Mouse (Mus musculus) limb, embryonic 13.5 days (tissue): ENCODE measurements around the gene Hbp1. TPM values are rescaled to one million over a fixed set of nuclear protein-coding genes. Genes with fewer than 3 reads are reported as not detected.

Source experiments
- ATAC-seq: fragments of 200-750 bp; cut with Nextera tagmentation; 2 replicates; pipeline ENCODE4 v1.8.0; 2017; ENCODE audit warnings: low read depth, moderate number of reproducible peaks, moderate TSS enrichment; ENCODE audit not compliant: low FRiP score
- H3K27ac ChIP-seq: fragments of 300-500 bp; sonication (generic); 2 replicates; pipeline ENCODE4 v1.5.1; 2015; ENCODE audit warnings: inconsistent platforms, mild to moderate bottlenecking, moderate library complexity
- H3K27me3 ChIP-seq: fragments of 300-500 bp; sonication (generic); 2 replicates; pipeline ENCODE4 v1.6.1; 2015; ENCODE audit warnings: mild to moderate bottlenecking, inconsistent platforms
- H3K36me3 ChIP-seq: fragments of 300-500 bp; sonication (generic); 2 replicates; pipeline ENCODE4 v1.6.1; 2015; ENCODE audit warnings: inconsistent platforms, mild to moderate bottlenecking, moderate library complexity
- H3K4me1 ChIP-seq: fragments of 300-500 bp; sonication (generic); 2 replicates; pipeline ENCODE4 v1.6.1; 2015; ENCODE audit warnings: inconsistent platforms
- H3K4me2 ChIP-seq: fragments of 300-500 bp; sonication (generic); replicated peaks from 2 replicates; pipeline ENCODE4 v1.6.1; 2015; ENCODE audit warnings: inconsistent platforms, mild to moderate bottlenecking, moderate library complexity
- H3K4me3 ChIP-seq: fragments of 300-500 bp; sonication (generic); 2 replicates; pipeline ENCODE4 v1.5.1; 2015; ENCODE audit warnings: moderate library complexity, mild to moderate bottlenecking, inconsistent platforms
- H3K9ac ChIP-seq: fragments of 300-500 bp; sonication (generic); 2 replicates; pipeline ENCODE4 v1.6.1; 2015; ENCODE audit warnings: mild to moderate bottlenecking, inconsistent platforms
- H3K9me3 ChIP-seq: fragments of 300-500 bp; sonication (generic); 2 replicates; pipeline ENCODE4 v1.6.1; 2016; ENCODE audit warnings: inconsistent platforms
- WGBS: fragments of 180-500 bp; shearing (Covaris S2); methylation state at CpG from one replicate; pipeline ENCODE4 v1.1.7; 2015; 5-methylcytosine and 5-hydroxymethylcytosine counted together
- polyA plus RNA-seq: library from polyadenylated mRNA; unstranded; fragments of >200 nt; fragmentation: Nextera tagmentation; extraction: Ambion mirVana; gene quantifications from 2 replicates; pipeline ENCODE4 v1.2.1, GENCODE M21; 2015

Hbp1 gene
- polyA plus RNA-seq, 1 experiment from 2014 or later = 149 TPM

DNA sequence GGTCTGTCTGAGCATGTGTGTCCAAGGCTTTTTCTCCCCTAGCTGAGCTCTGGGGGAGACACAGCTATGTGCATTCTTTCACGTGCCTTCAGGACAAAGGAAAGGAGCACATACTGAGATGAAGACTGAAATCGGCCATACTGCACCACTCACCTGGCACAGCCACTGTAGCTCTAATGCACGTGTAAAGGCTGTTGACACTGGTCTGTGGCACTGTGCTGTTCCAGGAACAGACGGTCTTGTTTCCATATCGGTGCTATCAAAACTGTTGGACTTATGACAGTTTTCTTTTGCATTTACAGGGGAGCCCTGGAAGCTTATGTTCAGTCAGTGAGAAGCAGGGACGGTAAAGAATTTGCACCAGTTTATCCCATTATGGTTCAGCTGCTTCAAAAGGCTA is 25.0 kb downstream of the Hbp1 start:
- peak; percentile 48 for ATAC-seq
- H3K9me3 ChIP-seq = no peaks in the 10 kb centered on the region
- WGBS = 64% methylated on average over 6 of the region's 6 CpGs
- H3K9ac ChIP-seq = no peak overlapping the region
- H3K27me3 ChIP-seq = no peaks in the 10 kb centered on the region
- H3K4me1 ChIP-seq = peaks cover 18% of the 10 kb centered on the region
- H3K4me2 ChIP-seq = no peak overlapping the region
- H3K27ac ChIP-seq = peak overlapping the region; percentile 16; the same call in 1 of the 2 replicates
- H3K4me3 ChIP-seq = no peak overlapping the region
- peaks cover 62% of the 10 kb centered on the region for H3K36me3 ChIP-seq

DNA sequence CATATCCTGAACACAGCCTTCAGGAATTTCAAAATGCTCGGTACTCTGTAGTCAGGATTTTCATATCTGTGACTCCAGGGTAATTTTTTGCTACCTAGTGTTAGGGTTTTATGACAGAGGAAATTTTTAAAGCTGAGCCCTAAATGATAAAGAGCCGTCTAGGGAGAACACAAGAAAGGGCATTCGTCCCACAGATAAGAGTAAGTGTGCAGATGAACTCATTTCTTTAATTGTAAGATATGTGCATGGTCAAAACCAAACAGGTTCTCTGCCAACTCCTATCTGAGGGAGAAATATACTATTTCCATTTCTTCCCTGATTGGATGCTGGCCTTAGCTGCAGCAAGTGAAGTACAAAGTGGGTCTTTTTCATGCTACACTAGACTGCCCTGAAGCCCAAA is 26.2 kb downstream of the Hbp1 start:
- 82% methylated on average over 3 of the region's 3 CpGs for WGBS
- H3K9me3 ChIP-seq = no peaks in the 10 kb centered on the region
- no peak overlapping the region for H3K27ac ChIP-seq
- no peaks in the 10 kb centered on the region for H3K27me3 ChIP-seq
- peaks cover 60% of the 10 kb centered on the region for H3K36me3 ChIP-seq
- H3K9ac ChIP-seq = no peak overlapping the region
- H3K4me2 ChIP-seq = no peak overlapping the region
- ATAC-seq = no peak
- H3K4me3 ChIP-seq = no peak overlapping the region
- H3K4me1 ChIP-seq = peaks cover 18% of the 10 kb centered on the region

DNA sequence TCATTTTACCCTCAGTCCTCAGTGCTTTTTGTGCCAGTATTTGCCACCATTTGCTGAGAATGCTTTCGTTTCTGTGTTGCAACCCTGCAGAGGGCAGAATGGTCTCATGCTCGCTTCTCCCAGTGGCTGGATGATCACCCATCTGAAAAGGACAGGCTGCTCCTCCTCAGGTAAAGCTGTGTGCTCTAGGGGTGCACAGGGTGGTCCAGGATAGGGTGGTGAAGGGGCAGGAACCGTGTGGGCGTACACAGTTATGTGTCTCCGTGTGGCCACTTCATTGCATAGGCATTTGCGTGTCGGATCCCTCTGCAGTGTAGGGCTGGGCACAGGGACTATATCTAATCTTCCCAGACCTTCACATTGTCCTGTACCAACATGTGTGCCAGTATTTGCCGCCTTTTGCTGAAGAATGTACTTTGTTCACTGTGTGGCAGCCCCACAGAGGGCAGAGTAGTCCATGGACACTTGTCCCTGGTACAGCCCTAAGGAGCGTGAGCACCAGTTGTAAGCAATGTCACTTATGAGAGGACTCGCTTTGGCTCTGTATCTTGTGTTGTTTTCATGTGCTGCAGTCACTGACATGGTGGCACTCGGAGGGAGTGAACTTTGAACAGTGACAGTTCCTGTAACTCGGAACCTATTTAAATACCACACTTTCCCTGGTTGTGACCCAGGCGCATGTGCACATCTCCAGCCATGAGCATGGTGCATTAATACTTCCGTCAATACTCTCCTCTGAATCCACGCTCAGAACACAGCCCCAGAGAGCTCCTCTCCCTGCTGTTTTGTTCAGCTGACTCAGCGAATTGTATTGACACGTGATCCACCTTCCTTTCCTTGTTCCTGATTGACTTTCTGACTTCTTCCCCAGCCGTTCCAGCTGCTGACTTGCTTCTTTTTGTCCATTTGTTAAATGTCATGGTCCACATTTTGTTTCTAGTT is 29.6 kb downstream of the Hbp1 start:
- Histone ChIP-seq H3K36me3 (peaks cover 38% of the 10 kb centered on the region), H3K4me3 (no peak overlapping the region), H3K9ac (no peak overlapping the region), H3K27me3 (no peaks in the 10 kb centered on the region), H3K27ac (no peak overlapping the region), H3K4me1 (peaks cover 9% of the 10 kb centered on the region), H3K4me2 (no peak overlapping the region), H3K9me3 (no peaks in the 10 kb centered on the region)
- WGBS = 83% methylated on average over 18 of the region's 18 CpGs
- ATAC-seq = no peak

DNA sequence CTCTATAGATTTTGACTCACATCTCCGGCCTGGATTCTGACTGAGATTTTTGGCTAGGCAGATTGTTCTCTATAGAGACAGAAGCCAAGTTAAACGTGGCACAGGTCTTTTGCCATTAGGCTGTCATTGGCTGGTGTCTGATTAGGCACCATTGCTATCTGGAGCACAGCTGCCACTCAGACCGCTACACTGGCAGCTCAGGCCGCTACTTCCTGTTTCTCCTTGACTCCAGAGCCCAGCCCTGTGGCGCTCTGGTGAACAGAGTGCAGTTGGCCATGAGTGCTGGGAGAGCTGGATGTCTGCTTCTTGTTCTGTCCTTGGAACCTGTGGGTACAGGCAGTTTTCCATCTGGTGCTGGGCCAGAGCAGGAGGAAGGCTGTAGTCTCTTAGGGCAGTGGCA is 33.1 kb downstream of the Hbp1 start:
- Histone ChIP-seq H3K4me3 (no peak overlapping the region), H3K4me1 (no peaks in the 10 kb centered on the region), H3K36me3 (peaks cover 22% of the 10 kb centered on the region), H3K27me3 (no peaks in the 10 kb centered on the region), H3K9me3 (no peaks in the 10 kb centered on the region), H3K27ac (no peak overlapping the region), H3K9ac (no peak overlapping the region), H3K4me2 (no peak overlapping the region)
- no peak for ATAC-seq
- 83% methylated on average over 5 of the region's 5 CpGs for WGBS

DNA sequence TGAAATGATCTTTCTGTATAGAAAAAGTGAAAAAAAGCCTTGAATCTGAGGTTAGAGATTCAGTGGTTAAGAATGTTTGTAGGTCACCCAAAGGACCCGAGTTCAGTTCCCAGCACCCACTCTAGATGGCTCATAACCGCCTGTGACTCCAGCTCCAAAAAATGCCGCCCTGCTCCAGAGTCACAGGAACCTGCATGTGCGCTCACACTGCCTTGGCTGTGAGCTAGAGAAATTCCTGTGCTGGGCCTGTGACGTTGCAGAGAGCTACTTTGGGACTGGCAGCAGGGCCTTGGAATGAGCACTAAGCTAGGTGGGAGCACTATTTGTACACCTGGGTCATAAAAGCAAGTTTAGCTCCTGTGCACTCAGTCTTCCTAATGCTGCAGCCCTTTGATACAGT is 33.6 kb downstream of the Hbp1 start:
- Histone ChIP-seq H3K27ac (no peak overlapping the region), H3K9me3 (no peaks in the 10 kb centered on the region), H3K27me3 (no peaks in the 10 kb centered on the region), H3K4me3 (no peak overlapping the region), H3K4me2 (no peak overlapping the region), H3K36me3 (peaks cover 22% of the 10 kb centered on the region), H3K4me1 (no peaks in the 10 kb centered on the region), H3K9ac (no peak overlapping the region)
- ATAC-seq = no peak
- 86% methylated on average over 5 of the region's 5 CpGs for WGBS

DNA sequence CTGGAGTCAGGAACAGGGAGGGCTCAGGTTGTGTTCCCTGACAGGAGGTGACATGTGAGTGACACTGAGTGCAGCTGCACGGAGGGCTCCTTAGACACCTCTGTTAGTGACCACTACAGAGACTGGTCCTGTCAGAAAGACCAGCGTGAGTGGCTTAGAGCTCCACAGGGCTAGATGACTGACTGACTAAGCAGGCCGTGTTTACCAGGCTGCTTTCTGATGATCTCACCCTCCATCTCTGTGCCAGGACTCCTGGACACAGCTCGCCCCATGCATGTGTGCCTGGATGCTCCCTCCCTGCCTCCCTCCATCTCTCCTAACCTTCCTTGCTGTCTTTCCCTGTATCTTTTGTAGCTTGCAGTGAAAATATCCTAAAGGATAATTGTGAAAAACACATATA is 36.7 kb downstream of the Hbp1 start:
- no peaks in the 10 kb centered on the region for H3K9me3 ChIP-seq
- H3K27me3 ChIP-seq = no peaks in the 10 kb centered on the region
- H3K36me3 ChIP-seq = peaks cover 8% of the 10 kb centered on the region; the same call in 1 of the 2 replicates
- no peak overlapping the region for H3K4me2 ChIP-seq
- H3K27ac ChIP-seq = no peak overlapping the region
- no peak for ATAC-seq
- H3K9ac ChIP-seq = no peak overlapping the region
- 75% methylated on average over 4 of the region's 4 CpGs for WGBS
- no peaks in the 10 kb centered on the region for H3K4me1 ChIP-seq
- H3K4me3 ChIP-seq = no peak overlapping the region

DNA sequence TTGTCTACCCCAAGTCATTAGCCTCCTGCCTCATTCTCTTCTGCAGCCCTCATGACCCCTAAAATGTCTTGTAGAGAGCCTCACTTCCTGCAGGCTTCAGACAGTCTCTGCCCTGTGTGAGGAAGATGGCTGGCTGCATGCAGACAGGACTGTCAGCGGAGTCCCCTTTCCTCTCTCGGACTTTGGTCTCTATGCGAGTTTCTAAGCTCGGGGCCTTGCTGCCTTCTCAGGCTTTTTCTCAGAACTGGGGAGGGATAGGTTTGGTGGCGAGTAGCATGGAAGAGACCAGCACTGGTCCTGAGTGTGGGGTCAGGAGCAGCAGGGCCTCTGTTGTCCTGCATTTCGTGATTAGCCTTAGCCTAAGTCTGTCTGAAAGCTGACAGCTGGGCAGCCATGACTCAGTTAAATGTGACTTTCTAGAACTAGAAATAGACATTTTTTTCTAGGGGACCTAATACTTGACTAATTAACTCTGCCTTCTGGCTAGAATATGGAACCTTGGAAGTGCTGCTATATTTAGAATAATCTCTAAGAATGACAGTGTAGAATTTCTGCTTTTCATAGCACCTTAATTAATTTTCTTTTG is 37.3 kb downstream of the Hbp1 start:
- WGBS = 79% methylated on average over 6 of the region's 6 CpGs
- H3K9me3 ChIP-seq = no peaks in the 10 kb centered on the region
- H3K27me3 ChIP-seq = no peaks in the 10 kb centered on the region
- H3K9ac ChIP-seq = no peak overlapping the region
- H3K4me1 ChIP-seq = no peaks in the 10 kb centered on the region
- no peak overlapping the region for H3K4me2 ChIP-seq
- no peak overlapping the region for H3K27ac ChIP-seq
- no peak overlapping the region for H3K4me3 ChIP-seq
- H3K36me3 ChIP-seq = 0 out of 2 replicates have a peak, but pooled peaks cover 5% of the 10 kb centered on the region
- no peak for ATAC-seq

DNA sequence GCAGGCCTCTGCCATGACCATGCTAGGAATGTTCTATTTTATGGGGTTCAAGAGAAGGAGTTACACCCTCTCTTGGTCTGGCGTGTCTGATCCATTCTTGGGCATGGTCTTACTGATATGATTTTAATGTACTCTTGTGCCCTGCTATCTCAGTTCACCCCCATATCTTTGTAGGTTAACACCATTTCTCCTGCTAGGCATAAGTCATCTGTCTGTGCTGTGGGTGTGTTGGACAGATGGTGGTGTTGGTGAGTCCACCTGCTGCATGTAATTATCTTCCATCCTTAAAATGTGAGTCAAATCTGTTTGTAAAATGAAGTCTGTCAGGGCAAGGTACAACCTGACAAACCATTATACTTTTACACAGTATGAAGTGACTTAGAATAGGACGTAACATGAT is 42.9 kb downstream of the Hbp1 start:
- WGBS = 90% methylated on average over 2 of the region's 2 CpGs
- Histone ChIP-seq H3K4me2 (no peak overlapping the region), H3K4me3 (no peak overlapping the region), H3K4me1 (no peaks in the 10 kb centered on the region), H3K9ac (no peak overlapping the region), H3K27me3 (no peaks in the 10 kb centered on the region), H3K9me3 (no peaks in the 10 kb centered on the region), H3K27ac (no peak overlapping the region), H3K36me3 (peaks cover 12% of the 10 kb centered on the region; the same call in 1 of the 2 replicates)
- ATAC-seq = no peak

DNA sequence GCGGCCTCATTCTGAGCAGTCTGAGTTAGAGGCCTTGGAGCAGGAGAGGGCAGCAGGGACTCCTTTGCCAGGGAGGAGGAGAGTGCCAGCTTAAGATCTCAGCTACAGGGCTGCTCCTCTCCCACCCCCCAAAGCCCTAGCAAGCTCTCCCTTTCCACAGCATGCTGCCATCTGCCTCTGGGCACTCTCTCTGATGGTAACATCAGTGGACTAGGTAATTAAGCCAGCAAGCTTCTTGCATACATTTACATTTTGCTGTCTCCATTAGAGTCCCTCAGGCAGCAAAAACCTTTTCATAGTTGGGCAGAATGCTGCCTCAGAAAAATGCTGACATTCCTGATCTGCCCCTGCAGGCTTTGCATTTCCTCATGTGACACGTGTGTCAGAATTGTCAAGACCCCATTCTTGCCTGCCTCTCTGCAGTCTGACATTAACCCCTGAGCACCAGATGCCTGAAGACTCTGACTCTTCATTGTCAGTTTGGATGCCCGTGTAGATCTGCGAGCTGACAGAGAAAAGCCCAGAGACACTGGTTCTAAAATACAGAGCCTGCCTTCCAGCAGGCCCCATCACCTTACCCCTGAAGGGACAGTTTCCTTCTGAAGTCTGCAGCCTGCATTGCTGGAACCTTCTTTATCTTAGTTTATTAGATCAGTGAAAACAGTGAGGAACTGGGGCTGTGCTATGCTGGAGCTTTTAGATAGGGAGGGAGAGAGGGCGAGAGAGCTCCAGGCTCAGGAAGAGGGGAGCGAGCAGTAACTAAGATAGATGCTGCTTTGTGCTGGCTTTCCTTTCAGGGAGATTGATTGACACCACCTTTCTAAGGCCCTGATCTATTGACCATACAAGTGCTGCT is 44.4 kb downstream of the Hbp1 start:
- Histone ChIP-seq H3K27ac (no peak overlapping the region), H3K36me3 (peaks cover 18% of the 10 kb centered on the region), H3K4me3 (no peak overlapping the region), H3K4me1 (no peaks in the 10 kb centered on the region), H3K9me3 (no peaks in the 10 kb centered on the region), H3K4me2 (no peak overlapping the region), H3K27me3 (no peaks in the 10 kb centered on the region), H3K9ac (0 out of 2 replicates have a peak overlapping the region, but pooled peaks have one; percentile 19)
- WGBS = 56% methylated on average over 6 of the region's 6 CpGs
- ATAC-seq = peak; percentile 28; the same call in 1 of the 2 replicates

DNA sequence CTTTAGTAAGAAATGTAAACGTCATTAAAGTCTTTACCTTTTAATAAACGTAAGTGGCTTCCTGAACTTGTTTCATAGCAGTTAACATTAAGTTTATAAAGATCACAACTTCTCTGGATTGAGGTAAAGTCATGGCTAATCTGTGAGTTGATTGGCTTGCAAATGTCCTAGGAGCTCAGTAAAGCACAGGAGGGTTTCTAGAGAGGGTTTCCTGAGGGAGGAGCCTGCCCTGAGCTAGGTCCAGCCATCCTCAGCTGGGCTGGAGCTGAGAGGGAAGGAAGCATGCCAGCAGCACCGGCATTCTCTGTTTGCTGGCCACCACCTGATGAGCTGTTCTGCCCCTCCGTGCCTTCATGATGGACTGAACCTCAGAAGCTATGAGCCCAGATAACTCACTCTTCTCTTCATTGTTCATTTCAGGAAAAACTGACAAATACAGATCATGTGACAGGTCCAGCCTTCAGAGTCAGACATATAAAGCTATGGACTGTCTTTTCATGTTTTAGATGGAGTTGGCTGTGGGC is 49.9 kb downstream of the Hbp1 start:
- Histone ChIP-seq H3K9me3 (no peaks in the 10 kb centered on the region), H3K36me3 (peaks cover 10% of the 10 kb centered on the region), H3K27me3 (no peaks in the 10 kb centered on the region), H3K4me2 (no peak overlapping the region), H3K9ac (no peak overlapping the region), H3K4me3 (no peak overlapping the region), H3K4me1 (peaks cover 18% of the 10 kb centered on the region), H3K27ac (no peak overlapping the region)
- 85% methylated on average over 4 of the region's 4 CpGs for WGBS
- no peak for ATAC-seq

DNA sequence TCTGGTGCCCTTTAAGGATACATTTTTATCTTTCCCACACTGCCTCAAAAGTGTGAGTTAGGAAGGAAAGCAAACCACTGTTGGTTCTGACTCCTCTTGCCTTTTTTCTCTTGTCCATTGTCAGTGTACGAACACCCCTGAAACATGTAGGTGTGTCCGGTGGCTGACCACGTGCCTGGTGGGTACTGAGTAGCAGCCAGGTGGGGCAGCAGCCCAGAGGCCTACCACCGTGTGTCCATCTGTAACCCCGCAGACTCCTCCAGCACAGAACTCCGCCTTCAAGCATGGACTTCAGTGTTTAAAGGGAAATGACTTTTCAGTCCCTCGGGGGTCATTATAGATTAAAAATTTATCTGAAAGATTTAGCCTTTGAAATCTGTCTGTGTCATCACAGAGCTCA is 52.9 kb downstream of the Hbp1 start:
- H3K9ac ChIP-seq = no peak overlapping the region
- no peak overlapping the region for H3K4me2 ChIP-seq
- peaks cover 6% of the 10 kb centered on the region for H3K36me3 ChIP-seq
- no peak overlapping the region for H3K4me3 ChIP-seq
- H3K4me1 ChIP-seq = peaks cover 21% of the 10 kb centered on the region
- no peak overlapping the region for H3K27ac ChIP-seq
- H3K9me3 ChIP-seq = no peaks in the 10 kb centered on the region
- WGBS = 70% methylated on average over 7 of the region's 7 CpGs
- no peaks in the 10 kb centered on the region for H3K27me3 ChIP-seq
- ATAC-seq = no peak

DNA sequence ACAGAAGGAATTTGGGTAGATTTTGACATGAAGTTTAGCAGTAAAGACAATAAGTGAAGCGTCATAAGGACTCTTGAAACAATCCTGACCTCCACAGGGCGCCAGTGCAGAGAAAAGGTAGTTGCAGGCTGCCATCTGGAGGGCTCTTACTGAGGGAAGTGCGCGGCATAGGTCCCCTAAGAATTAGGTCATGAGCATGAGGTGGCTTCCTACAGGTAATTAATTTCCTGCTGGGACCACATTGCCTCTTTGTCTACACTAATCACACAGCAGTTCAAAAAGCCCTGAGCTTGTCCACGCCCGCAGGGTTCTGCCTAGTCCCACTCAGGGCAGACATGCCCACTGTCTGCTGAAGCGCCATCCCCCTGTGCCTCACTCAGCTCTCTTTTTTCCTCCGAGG is 53.3 kb downstream of the Hbp1 start:
- H3K4me2 ChIP-seq = no peak overlapping the region
- H3K9ac ChIP-seq = no peak overlapping the region
- peaks cover 21% of the 10 kb centered on the region for H3K4me1 ChIP-seq
- ATAC-seq = no peak
- peak overlapping the region; percentile 39; the same call in 1 of the 2 replicates for H3K27ac ChIP-seq
- H3K4me3 ChIP-seq = no peak overlapping the region
- no peaks in the 10 kb centered on the region for H3K9me3 ChIP-seq
- H3K36me3 ChIP-seq = peaks cover 4% of the 10 kb centered on the region
- H3K27me3 ChIP-seq = no peaks in the 10 kb centered on the region
- 31% methylated on average over 8 of the region's 8 CpGs for WGBS
